Mouse (Mus musculus) thymus, adult 2 months (tissue): ENCODE results near the gene Cpne6.

ENCODE experiments used
- CTCF ChIP-seq: fragments of 200-500 bp; IDR thresholded peaks from 2 replicates; pipeline ENCODE4 v1.5.1; 2012; ENCODE audit warnings: mild to moderate bottlenecking, control low read depth, low read length, moderate library complexity, borderline replicate concordance; ENCODE audit not compliant: control insufficient read depth, poor library complexity, insufficient read depth; ENCODE audit errors: extremely low read depth
- POLR2A ChIP-seq: fragments of 200-500 bp; IDR thresholded peaks from 2 replicates; pipeline ENCODE4 v1.6.1; 2012; ENCODE audit warnings: mild to moderate bottlenecking, low read length, control low read depth, moderate library complexity; ENCODE audit not compliant: control insufficient read depth, poor library complexity, insufficient read depth; ENCODE audit errors: extremely low read depth

GRCm38 (mm10) chr14:55469821-55470220 lies 40.4 kb upstream of the Cpne6 start:
- no peak for TF ChIP-seq CTCF
- no peak for TF ChIP-seq POLR2A
